Mouse (Mus musculus) embryonic facial prominence, embryonic 14.5 days (tissue): ENCODE measurements around the gene Cdk6. TPM values are rescaled to one million over a fixed set of nuclear protein-coding genes. Genes with fewer than 3 reads are reported as not detected.

Experiments used
- ATAC-seq: fragments of 200-750 bp; cut with Nextera tagmentation; 2 replicates; pipeline ENCODE4 v1.8.0; 2017; ENCODE audit warnings: low read depth, moderate number of reproducible peaks, moderate TSS enrichment
- DNase-seq: peaks from one replicate; pipeline ENCODE4 v3.0.0-alpha.2; 2015; ENCODE audit warnings: low spot score
- H3K27ac ChIP-seq: fragments of 300-500 bp; sonication (generic); replicated peaks from 2 replicates; pipeline ENCODE4 v1.5.1; 2014; ENCODE audit warnings: low read depth, mild to moderate bottlenecking, low read length, moderate library complexity
- H3K27me3 ChIP-seq: fragments of 300-500 bp; sonication (generic); replicated peaks from 2 replicates; pipeline ENCODE4 v1.6.1; 2014; ENCODE audit warnings: low read length; ENCODE audit not compliant: control insufficient read depth, insufficient read depth
- H3K36me3 ChIP-seq: fragments of 300-500 bp; sonication (generic); 2 replicates; pipeline ENCODE4 v1.6.1; 2014; ENCODE audit warnings: low read length, mixed read lengths; ENCODE audit not compliant: control insufficient read depth, insufficient read depth
- H3K4me1 ChIP-seq: fragments of 300-500 bp; sonication (generic); 2 replicates; pipeline ENCODE4 v1.6.1; 2014; ENCODE audit warnings: antibody characterized with exemption, low read length; ENCODE audit not compliant: control insufficient read depth, insufficient read depth
- H3K4me2 ChIP-seq: fragments of 300-500 bp; sonication (generic); 2 replicates; pipeline ENCODE4 v1.6.1; 2014; ENCODE audit warnings: low read depth, mild to moderate bottlenecking, low read length, moderate library complexity, mixed read lengths
- H3K4me3 ChIP-seq: fragments of 300-500 bp; sonication (generic); 2 replicates; pipeline ENCODE4 v1.5.1; 2014; ENCODE audit warnings: low read depth, mild to moderate bottlenecking, low read length
- H3K9ac ChIP-seq: fragments of 300-500 bp; sonication (generic); 2 replicates; pipeline ENCODE4 v1.6.1; 2014; ENCODE audit warnings: low read depth, mild to moderate bottlenecking, low read length, moderate library complexity, mixed read lengths
- H3K9me3 ChIP-seq: fragments of 300-500 bp; sonication (generic); 2 replicates; pipeline ENCODE4 v1.6.1; 2016; ENCODE audit warnings: low read length; ENCODE audit not compliant: control insufficient read depth
- WGBS: fragments of 180-500 bp; shearing (Covaris S2); extraction: QIAGEN DNeasy Blood & Tissue Kit; methylation state at CpG from one replicate; pipeline ENCODE4 v1.1.7; 2014; 5-methylcytosine and 5-hydroxymethylcytosine counted together
- polyA plus RNA-seq: library from polyadenylated mRNA; unstranded; fragments of >200 nt; fragmentation: Nextera tagmentation; extraction: Ambion mirVana; gene quantifications from 2 replicates; pipeline ENCODE4 v1.2.1, GENCODE M21; 2014

The Cdk6 gene
- polyA plus RNA-seq, 1 experiment from 2014 or later, result 21.3 TPM

GRCm38 (mm10) chr5:3361252-3361651 is 20.0 kb downstream of the Cdk6 start:
- WGBS, result 93% methylated on average over 5 of the region's 5 CpGs
- DNase-seq, result no peak
- H3K27me3 ChIP-seq, result no peaks in the 10 kb centered on the region

GRCm38 (mm10) chr5:3362111-3362510 is 20.8 kb downstream of the Cdk6 start:
- H3K36me3 ChIP-seq, result no peaks in the 10 kb centered on the region
- H3K4me1 ChIP-seq, result no peaks in the 10 kb centered on the region
- H3K9ac ChIP-seq, result no peak overlapping the region
- H3K4me2 ChIP-seq, result no peak overlapping the region
- no peaks in the 10 kb centered on the region for H3K9me3 ChIP-seq
- H3K27me3 ChIP-seq, result no peaks in the 10 kb centered on the region
- ATAC-seq, result no peak
- no peak for DNase-seq
- no peak overlapping the region for H3K4me3 ChIP-seq
- 87% methylated on average over 8 of the region's 8 CpGs for WGBS
- no peak overlapping the region for H3K27ac ChIP-seq

More at GRCm38 (mm10) chr5:3361252-3361651, 20.0 kb downstream of the Cdk6 start:
- Histone ChIP-seq H3K4me2 (no peak overlapping the region), H3K4me1 (no peaks in the 10 kb centered on the region), H3K4me3 (no peak overlapping the region), H3K9me3 (no peaks in the 10 kb centered on the region), H3K27ac (no peak overlapping the region), H3K9ac (no peak overlapping the region), H3K36me3 (no peaks in the 10 kb centered on the region)
- no peak for ATAC-seq

DNA sequence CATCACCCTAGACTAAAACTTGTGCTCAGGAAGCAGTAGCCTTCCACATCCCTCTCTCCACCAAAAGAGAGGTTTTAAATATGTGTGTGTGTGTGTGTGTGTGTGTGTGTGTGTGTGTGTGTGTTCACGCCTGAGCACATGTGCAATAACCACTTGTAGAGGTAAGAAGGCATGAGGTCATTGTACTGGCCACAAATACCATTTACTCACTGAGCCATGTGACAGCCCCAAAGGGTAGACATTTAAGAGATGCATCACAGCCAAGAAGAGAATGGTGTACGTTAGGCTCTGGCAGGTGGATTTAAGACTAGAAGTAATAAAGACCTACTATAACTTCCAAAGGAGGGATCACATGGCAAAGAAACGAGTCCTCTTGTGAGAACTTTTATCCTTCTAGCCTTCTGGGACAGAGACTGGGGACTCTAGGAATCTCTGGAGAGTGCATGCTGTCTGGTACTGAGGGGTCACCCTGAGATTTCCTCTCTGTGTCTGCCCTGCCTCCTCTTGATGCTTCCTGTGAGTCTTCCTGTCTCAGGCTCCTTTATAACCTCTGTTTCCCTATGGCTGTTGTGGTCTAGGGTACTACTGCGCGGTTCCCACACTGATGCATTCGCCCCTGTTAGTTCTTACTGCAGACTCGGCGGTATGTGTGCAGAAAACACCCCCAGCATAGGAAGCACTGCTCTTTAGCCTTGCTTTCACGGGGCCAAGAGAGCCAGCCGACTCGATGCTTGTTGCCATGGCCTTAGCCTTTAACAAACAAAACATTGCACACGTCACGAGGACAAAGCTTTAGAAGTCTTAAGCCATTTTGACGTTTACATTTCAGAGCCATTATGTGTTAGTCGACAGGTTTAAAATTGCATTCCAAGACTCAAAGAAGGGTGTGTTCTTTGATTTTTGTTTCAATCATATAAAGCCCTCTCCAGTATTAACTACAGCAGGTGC is 22.0 kb downstream of the Cdk6 start:
- H3K27me3 ChIP-seq, result no peaks in the 10 kb centered on the region
- H3K9ac ChIP-seq, result no peak overlapping the region
- H3K4me3 ChIP-seq, result no peak overlapping the region
- no peak for DNase-seq
- H3K4me1 ChIP-seq, result no peaks in the 10 kb centered on the region
- 78% methylated on average over 15 of the region's 15 CpGs for WGBS
- no peak overlapping the region for H3K27ac ChIP-seq
- no peaks in the 10 kb centered on the region for H3K36me3 ChIP-seq
- no peak overlapping the region for H3K4me2 ChIP-seq
- ATAC-seq, result peak; percentile 26; the same call in 1 of the 2 replicates
- no peaks in the 10 kb centered on the region for H3K9me3 ChIP-seq

DNA sequence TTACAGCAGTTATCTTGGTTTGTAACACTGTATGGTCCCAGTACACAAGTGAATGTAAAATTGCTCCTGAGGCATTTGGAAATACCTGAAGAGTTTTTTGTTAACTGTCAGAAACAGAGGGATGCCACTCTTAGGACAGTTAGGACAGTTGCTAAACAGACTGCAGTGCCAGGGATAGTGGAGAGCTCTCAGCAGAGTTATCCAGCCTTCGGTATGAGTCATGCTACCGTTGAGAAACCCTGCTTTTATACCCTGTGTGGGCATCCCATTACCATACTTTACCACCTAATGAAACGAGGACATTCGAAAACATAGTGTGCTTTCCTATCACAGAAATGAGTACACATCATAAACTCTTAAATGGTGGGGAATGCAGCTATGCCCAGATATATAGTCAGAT is 25.8 kb downstream of the Cdk6 start:
- ATAC-seq (no peak), DNase-seq (no peak)
- Histone ChIP-seq H3K4me2 (no peak overlapping the region), H3K4me1 (no peaks in the 10 kb centered on the region), H3K27me3 (no peaks in the 10 kb centered on the region), H3K4me3 (no peak overlapping the region), H3K27ac (no peak overlapping the region), H3K9me3 (no peaks in the 10 kb centered on the region), H3K9ac (no peak overlapping the region), H3K36me3 (no peaks in the 10 kb centered on the region)
- WGBS, result 94% methylated on average over 4 of the region's 4 CpGs

- Histone ChIP-seq H3K27ac (no peak overlapping the region), H3K9me3 (no peaks in the 10 kb centered on the region), H3K4me3 (no peak overlapping the region), H3K27me3 (no peaks in the 10 kb centered on the region), H3K4me1 (no peaks in the 10 kb centered on the region), H3K36me3 (no peaks in the 10 kb centered on the region), H3K9ac (no peak overlapping the region), H3K4me2 (no peak overlapping the region)
- DNase-seq (no peak), ATAC-seq (no peak)
- 42% methylated on average over 6 of the region's 6 CpGs for WGBS
Measured at GRCm38 (mm10) chr5:3369317-3369716, 28.0 kb downstream of the Cdk6 start.

GRCm38 (mm10) chr5:3371212-3371611 is 29.9 kb downstream of the Cdk6 start:
- ATAC-seq (no peak), DNase-seq (no peak)
- Histone ChIP-seq H3K4me1 (no peaks in the 10 kb centered on the region), H3K9me3 (no peaks in the 10 kb centered on the region), H3K36me3 (0 out of 2 replicates have a peak, but pooled peaks cover 4% of the 10 kb centered on the region), H3K27me3 (no peaks in the 10 kb centered on the region), H3K27ac (no peak overlapping the region), H3K4me2 (no peak overlapping the region), H3K4me3 (no peak overlapping the region), H3K9ac (no peak overlapping the region)
- WGBS, result 81% methylated on average over 2 of the region's 2 CpGs

DNA sequence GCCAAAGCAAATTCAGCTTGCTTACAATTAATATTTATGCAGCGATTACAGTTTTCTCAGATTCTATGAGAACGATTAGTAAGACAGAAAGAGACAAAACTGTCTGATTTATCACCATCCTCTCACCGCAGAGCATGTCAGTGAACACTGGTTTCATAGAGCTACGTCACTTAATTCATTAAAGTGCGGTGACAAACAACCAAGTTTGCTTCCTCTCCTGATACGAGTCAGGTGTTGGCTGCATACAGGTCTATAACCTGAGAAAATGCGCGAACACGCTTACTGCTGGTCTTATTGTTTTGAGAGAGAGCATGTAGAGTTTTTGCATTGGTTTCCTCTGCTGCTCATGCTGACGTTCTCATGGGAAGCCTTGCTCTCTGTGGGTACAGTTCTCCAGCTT is 31.9 kb downstream of the Cdk6 start:
- Histone ChIP-seq H3K9ac (no peak overlapping the region), H3K4me3 (no peak overlapping the region), H3K4me1 (no peaks in the 10 kb centered on the region), H3K27me3 (no peaks in the 10 kb centered on the region), H3K36me3 (0 out of 2 replicates have a peak, but pooled peaks cover 4% of the 10 kb centered on the region), H3K9me3 (no peaks in the 10 kb centered on the region), H3K4me2 (no peak overlapping the region), H3K27ac (no peak overlapping the region)
- 86% methylated on average over 10 of the region's 10 CpGs for WGBS
- no peak for DNase-seq
- no peak for ATAC-seq

- DNase-seq (no peak), ATAC-seq (no peak)
- no peaks in the 10 kb centered on the region for H3K4me1 ChIP-seq
- H3K36me3 ChIP-seq, result 0 out of 2 replicates have a peak, but pooled peaks cover 4% of the 10 kb centered on the region
- H3K9me3 ChIP-seq, result no peaks in the 10 kb centered on the region
- H3K4me2 ChIP-seq, result no peak overlapping the region
- no peak overlapping the region for H3K27ac ChIP-seq
- H3K4me3 ChIP-seq, result no peak overlapping the region
- no peaks in the 10 kb centered on the region for H3K27me3 ChIP-seq
- WGBS, result 80% methylated on average over 10 of the region's 10 CpGs
- H3K9ac ChIP-seq, result no peak overlapping the region
Measured at GRCm38 (mm10) chr5:3374763-3375162, 33.5 kb downstream of the Cdk6 start.

DNA sequence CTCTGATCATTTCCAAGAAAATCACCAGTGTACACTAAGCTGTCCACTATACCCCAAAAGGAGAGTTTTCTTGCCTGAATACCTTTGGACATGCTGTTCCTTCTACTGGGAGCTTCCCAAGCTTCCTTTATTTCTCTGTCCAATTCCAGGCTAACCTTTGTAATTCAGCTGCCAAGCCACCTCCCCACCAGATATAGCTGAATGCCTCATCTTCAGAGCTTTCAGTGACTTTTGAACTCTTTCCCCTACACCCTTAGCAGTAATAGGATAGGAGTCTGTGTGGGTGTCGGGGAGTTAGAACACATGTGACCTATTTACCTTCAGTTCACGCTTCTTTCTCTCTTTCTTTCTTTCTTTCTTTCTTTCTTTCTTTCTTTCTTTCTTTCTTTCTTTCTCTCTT is 34.9 kb downstream of the Cdk6 start:
- H3K27me3 ChIP-seq, result no peaks in the 10 kb centered on the region
- H3K27ac ChIP-seq, result no peak overlapping the region
- H3K9ac ChIP-seq, result no peak overlapping the region
- no peak overlapping the region for H3K4me2 ChIP-seq
- no peak overlapping the region for H3K4me3 ChIP-seq
- DNase-seq (no peak), ATAC-seq (no peak)
- H3K36me3 ChIP-seq, result 0 out of 2 replicates have a peak, but pooled peaks cover 4% of the 10 kb centered on the region
- no peaks in the 10 kb centered on the region for H3K9me3 ChIP-seq
- 85% methylated on average over 2 of the region's 2 CpGs for WGBS
- no peaks in the 10 kb centered on the region; the same call in 1 of the 2 replicates for H3K4me1 ChIP-seq
